Mouse (Mus musculus) common myeloid progenitor, adult 5-6 weeks (primary cell): Measurements from ENCODE around the gene Zmiz1. TPM values are rescaled to one million over a fixed set of nuclear protein-coding genes. Genes with fewer than 3 reads are reported as not detected.

Experiments
- ATAC-seq: replicated peaks from 2 replicates; pipeline ENCODE4 v1.8.0; 2016; ENCODE audit warnings: low read depth, mild to moderate bottlenecking, moderate TSS enrichment, inconsistent platforms; ENCODE audit not compliant: poor library complexity, severe bottlenecking
- total RNA-seq: library from RNA; stranded (forward); fragments of 200-1000, 187-1606 nt; gene quantifications from 2 replicates; pipeline ENCODE4 v1.2.3, GENCODE M21; 2017

Gene Zmiz1
- total RNA-seq, 1 experiment from 2014 or later = 23.1 TPM

GRCm38 (mm10) chr14:25549125-25549524 is 90.1 kb downstream of the Zmiz1 start:
- ATAC-seq = no peak

GRCm38 (mm10) chr14:25549871-25550840 is 91.2 kb downstream of the Zmiz1 start:
- 0 out of 2 replicates have a peak, but pooled peaks have one; percentile 3 for ATAC-seq

GRCm38 (mm10) chr14:25551731-25552130 is 92.7 kb downstream of the Zmiz1 start:
- ATAC-seq = peak; percentile 28

GRCm38 (mm10) chr14:25553382-25553781 is 94.4 kb downstream of the Zmiz1 start:
- no peak for ATAC-seq

- no peak for ATAC-seq
Measured at GRCm38 (mm10) chr14:25554781-25555180, 95.8 kb downstream of the Zmiz1 start.

- no peak for ATAC-seq
Measured at GRCm38 (mm10) chr14:25555291-25555781, 96.4 kb downstream of the Zmiz1 start.

GRCm38 (mm10) chr14:25555848-25556247 is 96.9 kb downstream of the Zmiz1 start:
- no peak for ATAC-seq

- ATAC-seq = no peak
Measured at GRCm38 (mm10) chr14:25557014-25557413, 98.0 kb downstream of the Zmiz1 start.

- ATAC-seq = no peak
Measured at GRCm38 (mm10) chr14:25558479-25558878, 99.5 kb downstream of the Zmiz1 start.

- ATAC-seq = 0 out of 2 replicates have a peak, but pooled peaks have one; percentile 17
Measured at GRCm38 (mm10) chr14:25559907-25560306, 100.9 kb downstream of the Zmiz1 start.

- no peak for ATAC-seq
Measured at GRCm38 (mm10) chr14:25560841-25561240, 101.9 kb downstream of the Zmiz1 start.

- ATAC-seq = no peak
Measured at GRCm38 (mm10) chr14:25561716-25562115, 102.7 kb downstream of the Zmiz1 start.

- no peak for ATAC-seq
Measured at GRCm38 (mm10) chr14:25562447-25562846, 103.5 kb downstream of the Zmiz1 start.

- no peak for ATAC-seq
Measured at GRCm38 (mm10) chr14:25562909-25563308, 103.9 kb downstream of the Zmiz1 start.

- ATAC-seq = no peak
Measured at GRCm38 (mm10) chr14:25564577-25564976, 105.6 kb downstream of the Zmiz1 start.

GRCm38 (mm10) chr14:25565344-25566088 is 106.5 kb downstream of the Zmiz1 start:
- peak; percentile 87 for ATAC-seq

- peak; percentile 51; the same call in 1 of the 2 replicates for ATAC-seq
Measured at GRCm38 (mm10) chr14:25567245-25567644, 108.3 kb downstream of the Zmiz1 start.

GRCm38 (mm10) chr14:25567837-25568236 is 108.9 kb downstream of the Zmiz1 start:
- no peak; the same call in 1 of the 2 replicates for ATAC-seq

GRCm38 (mm10) chr14:25574047-25574870 is 115.3 kb downstream of the Zmiz1 start:
- ATAC-seq = no peak

- ATAC-seq = no peak
Measured at GRCm38 (mm10) chr14:25576642-25577041, 117.7 kb downstream of the Zmiz1 start.
